Mouse (Mus musculus) B cell, adult 2 months (primary cell): Measurements from ENCODE around the gene 2010003K11Rik.
A peak's percentile ranks its signal among the peaks of the same experiment; 100 is the strongest.

Experiments used
- DNase-seq, 2 experiments: peaks; one replicate each; pipeline ENCODE4 v3.0.0; 2022

The 2010003K11Rik gene

DNA sequence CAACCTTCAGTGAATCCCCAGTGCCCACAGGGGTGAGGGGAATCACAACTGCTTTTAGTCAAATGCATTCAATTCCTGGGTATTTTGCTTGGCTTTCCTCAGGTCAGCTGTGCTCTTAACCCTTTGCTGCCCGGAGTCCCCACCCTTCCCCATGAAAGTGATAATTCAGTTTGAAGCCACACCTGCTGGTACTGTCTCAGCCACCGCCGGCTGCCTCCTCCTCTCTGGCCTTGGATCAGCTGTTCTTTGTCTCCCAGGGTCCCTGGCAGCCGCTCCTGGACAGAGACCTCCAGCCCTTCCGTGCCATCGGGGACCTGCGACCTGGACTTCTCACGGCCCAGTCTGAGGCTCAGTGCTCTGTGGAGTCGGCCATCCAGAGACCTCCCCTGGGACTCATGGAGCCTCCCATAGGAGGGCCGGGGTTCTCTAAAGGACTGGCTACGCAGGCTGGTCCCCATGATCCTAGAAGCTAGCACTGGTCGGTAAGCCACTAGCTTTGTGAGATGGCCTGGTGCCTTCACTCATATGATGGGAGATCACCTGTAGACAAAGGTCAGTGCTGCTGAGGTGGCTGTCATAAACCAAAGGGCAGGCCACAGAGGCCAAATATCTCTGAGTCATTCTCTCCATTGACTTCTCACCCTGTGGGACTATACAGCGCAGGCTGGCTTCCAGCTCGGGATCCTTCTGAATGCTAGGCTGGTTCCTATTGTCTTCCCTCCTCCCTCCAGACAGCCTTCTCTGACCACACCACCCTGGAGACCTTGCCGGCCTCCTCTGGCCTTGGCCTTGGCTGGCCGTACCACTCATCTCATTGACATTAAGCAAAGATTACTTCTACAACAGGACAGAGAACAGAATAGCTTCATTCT is at the start of gene 2010003K11Rik:
2010003K11Rik (minus strand) TSS at position 522 of the 872 bp plus-strand sequence.
- no peak for DNase-seq

DNA sequence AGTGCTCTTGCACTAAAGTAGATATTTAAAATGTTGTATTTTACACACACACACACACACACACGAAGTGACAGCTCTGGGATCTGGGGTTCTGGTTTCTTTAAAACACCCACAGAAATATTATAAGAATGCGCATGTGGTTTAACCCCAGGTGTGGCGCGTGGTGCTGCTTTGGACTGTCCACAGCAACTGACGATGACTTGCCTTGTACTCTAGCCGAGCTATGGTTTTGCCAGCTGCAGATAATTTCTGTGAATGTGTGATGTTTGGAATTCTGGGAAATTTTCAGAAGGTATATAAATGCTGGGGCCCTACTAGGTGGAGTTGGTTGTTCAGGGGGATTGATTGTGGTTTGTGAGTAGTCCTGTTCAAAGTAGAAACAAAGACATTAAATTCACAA is 49.4 kb upstream of the 2010003K11Rik start:
- no peak for DNase-seq

DNA sequence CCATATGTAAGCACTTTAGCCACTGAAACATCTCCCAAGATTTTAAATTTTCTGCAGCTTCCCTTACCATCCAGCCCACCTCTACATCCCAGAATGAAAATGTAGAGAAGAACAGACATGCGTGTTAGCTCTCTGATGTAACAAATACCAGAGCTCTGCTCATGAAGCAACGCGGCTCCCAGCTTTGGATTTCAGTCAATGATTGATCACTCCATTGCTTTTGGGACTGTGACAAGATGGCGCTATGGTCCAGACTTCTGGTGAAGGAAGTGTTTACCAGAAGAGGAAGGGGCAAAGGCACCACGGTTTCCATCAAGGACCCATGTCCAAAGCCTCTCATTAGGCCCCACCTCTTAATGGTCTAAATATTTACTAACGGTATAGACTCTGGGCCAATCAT is 47.5 kb upstream of the 2010003K11Rik start:
- no peak for DNase-seq

DNA sequence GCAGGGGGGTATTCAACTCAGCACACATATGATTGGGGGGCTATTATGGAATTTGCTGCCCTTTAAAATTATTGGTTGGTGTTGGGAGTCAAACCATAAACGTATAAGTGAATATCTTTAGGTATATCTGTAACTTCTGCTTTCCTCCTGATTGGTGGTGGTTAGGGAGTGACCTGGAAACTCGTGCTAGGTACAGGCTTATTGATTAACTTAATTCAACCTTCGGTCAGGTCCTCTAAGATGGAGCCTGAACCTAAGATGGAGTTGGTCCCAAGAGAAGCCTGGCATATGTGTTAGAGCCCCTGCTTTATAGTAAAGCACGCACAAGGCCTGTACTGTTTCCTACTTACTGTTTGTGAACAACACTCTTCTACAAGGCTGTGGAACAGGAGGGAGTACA is 46.7 kb upstream of the 2010003K11Rik start:
- no peak for DNase-seq

DNA sequence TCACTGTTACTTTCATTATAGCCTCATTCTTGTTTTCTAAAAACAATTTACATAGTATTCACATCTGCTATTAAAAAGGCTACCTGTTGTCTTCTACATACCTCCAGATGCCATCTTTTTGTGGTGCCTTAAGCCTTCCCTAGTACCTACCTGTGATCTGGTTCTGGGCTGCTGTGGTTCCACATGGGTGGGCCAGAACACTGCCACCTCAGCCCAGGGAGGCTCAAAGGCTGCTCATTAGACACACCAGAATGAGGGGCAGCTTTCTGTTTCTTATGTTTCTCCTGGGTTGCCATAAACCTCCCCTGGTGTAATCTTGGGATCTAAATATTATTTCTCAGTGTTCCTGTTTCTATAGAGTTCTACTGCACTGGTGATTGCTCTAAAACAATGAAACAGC is 43.7 kb upstream of the 2010003K11Rik start:
- DNase-seq: no peak

DNA sequence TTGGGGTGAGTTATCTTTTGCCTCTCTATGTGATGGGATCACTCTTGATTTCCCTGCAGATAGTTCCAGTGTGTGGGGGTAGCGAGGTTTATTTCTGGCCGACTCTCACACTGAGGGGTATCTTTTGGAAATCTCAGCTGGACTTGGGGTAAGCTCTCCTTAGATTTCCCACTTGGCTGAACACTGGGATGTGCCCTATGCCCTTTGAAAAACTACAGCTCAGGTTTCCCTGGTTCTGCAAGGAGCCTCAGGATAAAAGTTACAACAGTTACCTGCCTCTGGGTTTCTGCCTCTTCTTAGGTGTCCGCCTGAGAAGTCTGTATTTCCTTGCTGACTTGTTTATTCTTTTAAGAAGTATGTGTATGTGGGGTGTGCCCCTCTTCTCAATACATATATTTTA is 42.6 kb upstream of the 2010003K11Rik start:
- DNase-seq: no peak

DNA sequence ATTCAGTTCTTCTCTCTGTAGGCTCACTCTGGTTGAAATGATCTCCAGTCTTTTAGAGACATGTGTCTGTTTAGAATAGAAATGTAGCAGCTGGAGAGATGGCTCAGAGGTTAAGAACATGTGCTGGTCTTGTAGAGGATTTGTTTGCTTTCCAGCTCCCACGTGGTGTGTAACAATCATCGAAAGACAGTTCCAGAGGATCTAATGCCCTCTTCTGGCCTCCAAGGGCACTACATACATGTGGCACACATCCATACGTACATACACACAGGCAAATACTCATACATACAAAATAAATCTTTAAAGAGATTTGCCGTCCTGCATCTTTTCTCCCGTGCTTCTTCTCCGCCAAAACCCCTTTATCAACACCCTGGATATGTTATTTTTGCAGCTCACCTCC is 41.9 kb upstream of the 2010003K11Rik start:
- no peak for DNase-seq

DNA sequence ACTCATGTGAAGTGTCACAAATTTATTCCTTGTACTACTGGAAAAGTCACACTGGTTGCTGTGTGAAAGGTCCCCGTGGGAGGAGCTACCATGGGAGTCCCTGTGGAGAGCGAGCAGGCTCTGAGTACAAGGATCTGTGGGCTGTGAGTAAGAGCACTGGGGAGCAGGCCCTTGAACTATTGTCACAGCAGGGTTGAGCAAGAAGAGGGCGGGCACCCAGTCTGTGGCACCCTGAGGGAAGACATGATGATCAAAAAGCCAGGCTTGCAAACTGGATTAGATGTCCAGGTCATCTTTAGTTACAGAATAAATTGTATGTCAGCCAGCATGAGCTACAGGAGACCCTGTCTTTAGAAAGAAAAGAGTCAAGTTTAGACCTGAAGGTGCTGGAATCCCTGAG is 38.2 kb upstream of the 2010003K11Rik start:
- no peak for DNase-seq

DNA sequence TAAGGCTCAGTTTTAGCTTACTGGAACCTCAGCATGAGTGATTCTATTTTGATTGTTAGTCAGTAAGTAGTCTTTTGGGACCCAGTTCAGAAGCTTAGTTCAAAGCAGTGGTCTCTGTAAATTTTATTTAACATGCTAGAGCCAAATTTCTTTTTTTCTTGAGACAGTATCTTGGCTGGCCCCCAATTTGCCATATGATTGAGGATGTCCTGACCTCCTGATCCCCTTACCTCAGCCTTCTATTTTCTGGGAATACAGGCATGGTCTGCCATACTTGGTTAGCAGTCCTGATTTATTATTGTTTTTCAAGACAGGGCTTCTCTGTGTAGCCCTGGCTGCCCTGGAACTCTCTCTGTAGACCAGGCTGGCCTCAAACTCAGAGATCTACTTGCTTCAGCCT is 37.5 kb upstream of the 2010003K11Rik start:
- DNase-seq: no peak

DNA sequence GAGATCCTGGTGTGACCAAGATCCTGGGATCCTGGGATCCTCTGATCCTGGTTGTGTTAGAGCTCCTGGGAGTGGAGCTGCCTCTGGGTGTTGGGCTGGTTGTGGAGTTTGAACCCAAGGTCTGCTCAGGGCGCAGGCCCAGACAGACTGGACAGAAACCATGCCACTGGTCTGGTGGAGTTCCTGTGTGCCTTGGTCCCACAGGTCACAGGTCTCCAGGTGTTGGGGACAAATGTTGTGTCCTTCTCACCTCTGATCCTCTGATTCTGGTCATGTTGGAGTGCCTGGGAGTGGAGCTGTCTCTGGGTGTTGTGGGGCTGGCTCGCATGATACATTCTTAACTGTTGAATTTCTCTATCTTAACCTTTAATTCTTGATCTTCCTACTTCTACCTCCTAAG is 36.3 kb upstream of the 2010003K11Rik start:
- DNase-seq: no peak

DNA sequence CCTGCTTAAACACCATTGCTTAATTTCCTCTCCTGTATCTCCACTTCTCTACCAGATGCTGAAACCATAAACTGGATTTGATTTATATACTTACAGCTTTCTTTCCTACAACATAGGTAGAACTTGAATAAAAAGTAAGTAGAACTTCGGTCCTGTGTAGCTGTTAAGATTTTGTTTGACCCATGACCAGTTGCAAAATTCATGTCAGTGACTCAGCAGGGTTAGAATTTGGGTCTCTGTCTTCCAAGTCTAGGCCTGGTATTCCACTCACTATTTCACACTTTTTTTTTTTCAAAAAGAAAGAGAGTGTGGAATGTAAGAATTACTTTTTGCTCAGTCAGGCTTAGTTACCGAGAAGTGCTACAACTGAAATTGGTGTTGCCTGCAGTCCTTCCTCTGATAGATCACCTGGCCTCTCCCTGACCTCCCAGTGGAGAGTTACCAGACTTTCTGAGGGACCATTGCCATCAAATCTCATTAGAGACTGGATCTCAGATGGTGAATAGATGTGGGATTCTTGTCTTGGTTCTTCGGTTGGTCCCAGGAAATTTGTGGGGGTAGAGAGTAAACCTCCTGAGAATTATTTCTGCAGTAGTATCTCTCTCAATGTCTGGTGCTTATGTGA is 23.2 kb upstream of the 2010003K11Rik start:
- DNase-seq: no peak

DNA sequence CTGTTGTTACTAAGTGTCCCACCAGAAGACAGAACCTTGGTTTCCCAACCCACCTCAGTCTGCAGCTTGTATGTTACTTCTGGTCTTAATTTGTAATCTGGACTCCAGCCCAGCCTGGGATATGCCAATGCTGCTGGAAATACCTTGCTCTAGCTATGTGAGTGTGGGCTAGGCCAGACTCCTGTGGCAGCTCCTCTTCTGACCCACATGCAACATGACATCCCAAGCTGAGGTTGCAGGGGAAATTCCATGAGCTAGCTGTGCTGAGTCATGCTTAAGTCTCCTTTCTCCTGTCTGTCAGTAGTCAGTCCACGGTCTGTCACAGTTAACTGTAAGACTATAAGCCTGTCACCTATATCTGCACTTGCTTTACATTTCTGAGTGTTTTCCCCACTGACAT is 19.1 kb upstream of the 2010003K11Rik start:
- no peak for DNase-seq

DNA sequence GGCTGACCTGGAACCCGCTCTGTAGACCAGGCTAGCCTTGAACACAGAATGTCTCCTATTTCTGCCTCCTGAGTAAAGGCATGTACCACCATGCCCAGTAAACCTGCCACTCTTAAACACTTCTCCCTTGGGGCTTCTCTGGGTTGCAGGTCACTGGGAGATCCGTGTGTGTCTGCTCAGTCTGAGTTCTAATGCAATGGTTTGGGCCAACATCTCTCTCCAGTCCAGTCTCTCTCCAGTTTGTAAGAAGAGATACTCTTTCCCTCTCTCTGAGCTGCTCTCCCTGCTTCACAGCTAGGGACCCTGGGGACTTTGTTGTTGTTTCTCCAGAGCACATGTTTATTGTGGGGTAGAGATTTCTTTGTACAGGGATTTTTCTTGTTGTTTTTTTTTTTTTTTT is 17.9 kb upstream of the 2010003K11Rik start:
- DNase-seq: no peak

DNA sequence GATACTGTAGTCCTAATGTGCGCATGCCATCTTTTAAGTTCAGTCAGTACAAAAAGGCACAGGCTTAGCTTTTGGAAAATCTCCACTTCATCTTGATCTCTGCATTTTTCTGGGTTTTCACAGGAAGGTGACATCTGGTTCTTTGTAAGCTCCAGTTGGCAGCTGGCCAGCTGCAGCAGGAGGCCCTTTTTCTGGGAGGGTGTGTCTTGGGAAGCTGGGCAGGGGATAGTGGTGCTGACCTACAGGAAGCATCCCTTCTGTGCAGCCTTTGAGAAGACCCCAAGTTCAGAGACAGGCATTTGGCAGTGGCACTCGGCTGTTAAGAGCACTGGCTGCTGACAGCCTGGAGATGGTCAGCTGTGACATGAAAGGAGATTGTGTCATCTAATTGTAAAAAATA is 17.4 kb upstream of the 2010003K11Rik start:
- no peak for DNase-seq

DNA sequence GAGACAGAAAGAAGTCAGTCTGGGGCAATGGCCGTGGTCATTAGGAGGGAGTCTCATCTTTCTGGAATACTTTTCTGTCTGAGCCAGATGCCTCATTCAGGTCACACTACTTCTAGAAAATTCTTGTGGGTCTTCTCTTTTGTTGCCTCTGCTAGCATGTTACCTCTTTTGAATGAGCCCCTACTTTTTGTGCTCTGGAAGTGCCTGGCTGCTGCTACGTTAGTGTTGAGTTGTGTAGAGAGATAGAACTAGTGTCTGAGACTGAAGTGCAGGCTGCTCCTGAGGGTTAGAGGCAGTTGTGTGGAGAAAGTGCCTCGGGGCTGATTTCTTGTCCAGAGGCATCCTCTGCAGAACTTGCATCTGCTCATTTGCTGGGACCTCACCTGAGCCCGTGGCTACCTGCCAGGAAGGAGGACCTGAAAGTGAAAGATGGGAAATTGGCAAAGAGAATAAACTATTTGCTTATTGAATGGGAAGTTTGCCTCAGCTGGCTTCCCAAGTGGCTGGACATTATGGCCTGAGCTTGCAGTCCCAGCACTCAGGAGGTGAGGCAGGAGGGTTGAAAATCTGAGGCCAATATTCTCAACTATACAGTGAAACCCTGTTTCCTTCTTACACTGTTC is 15.0 kb upstream of the 2010003K11Rik start:
- DNase-seq: no peak

DNA sequence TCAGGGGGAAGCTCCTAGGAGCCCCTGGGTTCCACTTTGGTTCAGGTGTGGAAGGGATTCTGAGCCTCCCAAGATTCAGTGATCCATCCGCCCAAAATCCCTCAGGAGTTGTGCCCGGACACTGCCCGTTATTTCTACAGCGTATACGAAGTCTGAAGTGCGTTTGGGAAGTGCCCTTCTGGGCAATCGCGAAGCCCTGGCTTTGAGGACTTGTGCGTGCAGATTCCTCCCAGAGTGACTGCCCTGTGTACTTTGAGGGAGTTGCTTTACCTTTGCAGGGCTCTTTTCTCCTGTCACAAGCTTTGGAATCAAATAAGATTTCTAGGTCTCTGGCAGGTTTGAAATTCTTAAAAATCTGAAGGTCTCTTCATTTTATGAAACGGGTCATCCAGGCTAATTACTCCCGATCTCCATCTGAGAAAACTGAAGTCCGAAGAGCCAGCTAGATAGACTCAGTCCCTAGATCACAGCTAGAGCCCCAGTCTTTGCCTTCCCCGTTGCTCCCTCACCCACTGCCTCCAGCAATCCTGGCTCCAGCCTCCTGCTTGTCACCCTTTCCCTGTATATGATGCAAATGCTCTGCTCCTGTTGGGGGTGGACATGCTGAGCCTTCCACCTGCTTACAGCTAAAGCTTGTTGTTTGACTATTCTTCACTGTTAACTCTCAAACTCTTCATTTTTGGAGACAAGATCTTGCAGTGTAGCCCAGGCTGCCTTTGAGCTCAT is 12.9 kb upstream of the 2010003K11Rik start:
- no peak for DNase-seq

DNA sequence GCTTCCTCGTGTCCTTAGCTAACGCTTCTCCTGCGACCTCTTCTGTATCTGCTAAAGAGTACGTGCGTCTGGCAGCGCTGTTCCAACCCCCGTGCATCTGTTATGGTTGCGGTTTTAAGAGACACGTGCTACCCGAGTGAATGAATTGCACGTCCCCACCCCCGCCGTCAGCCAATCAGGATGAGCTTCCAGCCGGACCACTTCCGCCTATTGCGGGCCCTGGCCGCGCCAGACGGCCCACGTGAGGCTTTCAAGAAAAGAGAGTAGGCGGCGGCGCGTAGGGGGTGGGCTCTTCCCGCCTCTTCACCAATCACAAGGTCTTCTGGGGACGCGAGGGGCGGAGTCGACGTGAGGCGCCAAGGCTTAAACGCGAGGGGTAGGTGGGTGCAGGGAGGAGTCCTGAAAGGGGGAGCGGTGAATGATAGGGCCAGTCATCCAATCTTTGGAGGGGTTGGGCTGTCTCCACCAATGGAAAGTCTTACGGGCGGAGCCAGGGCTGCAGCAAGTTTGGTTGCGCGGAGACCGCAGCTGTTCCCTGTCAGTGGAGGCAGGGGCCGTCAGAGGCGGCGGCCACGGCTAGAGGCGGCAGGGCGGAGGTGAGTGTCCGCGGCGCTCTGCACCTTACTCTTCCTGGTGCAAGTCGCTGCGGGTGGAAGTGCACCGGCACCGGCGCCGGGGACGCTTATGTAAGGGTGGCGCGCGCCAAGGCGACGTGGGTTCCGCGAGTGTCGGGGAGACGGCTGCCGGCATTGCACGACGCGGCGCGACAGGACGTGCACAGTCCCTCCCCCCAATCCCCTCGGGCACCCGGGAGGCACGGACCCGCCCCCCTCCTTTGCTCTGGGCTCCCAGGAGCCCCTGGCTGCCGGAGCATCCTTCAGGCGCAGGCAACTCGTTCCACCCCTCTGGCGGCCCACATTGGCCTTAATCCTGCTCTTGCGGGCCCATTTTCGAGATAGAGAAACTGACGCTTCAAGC is 11.9 kb upstream of the 2010003K11Rik start, which contains the start of gene Pcx:
Pcx (plus strand) TSS at position 487 of the 978 bp plus-strand sequence.
- DNase-seq: peak; percentile 97 to 98

DNA sequence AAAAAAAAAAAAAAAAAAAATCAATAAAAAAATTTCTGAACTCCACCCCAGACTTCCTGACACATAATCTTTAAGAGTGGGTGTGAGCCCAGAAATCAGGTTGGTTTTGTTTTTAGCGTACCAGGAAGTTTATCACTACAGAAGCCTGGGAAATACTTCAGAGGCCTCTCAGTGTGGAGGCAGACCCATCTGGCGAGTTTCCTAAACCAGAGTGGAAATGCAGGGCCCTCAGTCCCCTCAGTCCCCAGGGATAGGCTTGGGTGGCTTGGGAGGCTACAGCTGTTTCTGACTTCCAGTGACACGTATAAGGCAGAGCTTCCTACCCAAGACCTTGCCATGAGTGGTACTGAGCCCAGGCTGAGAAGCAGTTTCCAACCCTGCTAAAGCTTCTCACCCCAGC is 9.4 kb upstream of the 2010003K11Rik start:
- no peak for DNase-seq

DNA sequence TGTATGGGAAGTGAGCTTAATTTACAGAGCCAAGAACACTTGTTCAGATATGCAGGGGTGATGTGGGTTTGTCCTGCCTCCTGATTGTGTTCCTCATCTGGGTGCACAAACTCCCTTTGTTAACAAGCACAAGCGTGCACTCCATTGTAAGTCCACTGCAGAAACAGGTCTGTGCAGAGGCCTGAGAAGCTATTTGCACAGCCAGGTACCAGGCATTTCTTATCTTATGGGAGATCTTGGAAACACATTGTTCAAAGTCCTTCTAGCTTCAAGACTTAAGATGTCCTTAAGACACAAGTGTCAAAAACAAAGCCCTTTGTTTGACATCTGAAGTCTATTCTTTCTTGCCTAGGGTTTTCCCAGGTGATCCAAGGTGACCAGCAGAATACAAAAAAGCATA is 6.4 kb upstream of the 2010003K11Rik start:
- no peak for DNase-seq

DNA sequence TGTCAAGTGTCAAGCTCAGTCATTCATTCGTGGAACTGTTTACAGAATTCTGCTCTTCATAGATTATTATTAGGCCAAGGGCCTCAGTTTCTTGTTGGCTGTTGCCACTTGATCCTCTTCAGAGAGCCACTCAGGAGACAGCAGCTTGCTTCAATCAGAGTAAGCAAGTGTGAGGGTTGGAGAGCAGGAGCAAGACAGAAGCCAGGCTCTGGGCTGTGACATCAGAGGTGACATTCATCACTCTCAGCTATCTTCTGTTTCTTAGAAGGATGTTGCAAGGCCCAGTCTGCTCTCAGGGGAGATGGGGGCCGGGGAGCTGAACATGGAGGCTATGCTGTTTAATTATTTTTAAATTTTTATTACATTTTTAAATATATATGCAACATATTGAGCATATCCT is 4.3 kb upstream of the 2010003K11Rik start:
- DNase-seq: no peak

DNA sequence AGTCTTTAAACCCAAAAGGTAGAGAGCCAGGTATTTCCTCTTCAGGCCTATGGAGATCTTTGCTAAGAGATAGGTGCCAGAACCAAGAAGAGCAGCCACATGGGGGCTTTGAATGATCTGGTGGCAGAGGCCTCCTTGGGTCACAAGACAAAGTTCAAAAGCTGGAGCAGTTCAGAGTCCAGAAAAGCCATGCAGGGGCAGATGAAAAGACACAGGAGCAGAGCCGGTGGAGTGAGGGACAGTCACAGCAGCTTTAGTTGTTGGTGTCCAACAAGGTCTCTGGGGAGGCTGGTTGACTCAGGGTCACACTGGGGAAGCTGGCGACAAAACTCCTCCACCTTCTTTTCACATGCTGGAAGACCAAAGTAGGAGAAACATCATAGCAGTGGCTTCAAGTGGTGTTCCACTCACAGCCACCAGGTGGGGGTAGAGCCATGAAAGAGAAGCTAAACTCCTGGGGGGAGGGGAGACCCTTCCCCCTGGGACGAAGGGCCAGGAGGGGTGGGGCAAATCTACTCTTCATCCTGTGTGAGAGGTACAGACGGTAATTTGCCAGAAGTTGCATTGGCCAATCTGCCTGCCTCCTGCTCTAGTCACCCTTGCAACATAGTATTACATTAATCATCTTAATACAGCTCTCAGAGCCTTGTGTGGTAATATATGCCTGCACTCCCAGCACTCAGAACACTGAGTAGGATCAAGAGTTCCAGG is 965 bp downstream of the 2010003K11Rik start:
- DNase-seq: peak; percentile 74 to 79
